ENCODE assay signal across 24 mouse cellular contexts in genomic region chr9:78430486-78430885, GRCm38 (mm10). TPM values are rescaled to one million over a fixed set of nuclear protein-coding genes. Genes with fewer than 3 reads are reported as not detected.
DNase-seq lines count a peak whose midpoint lies in the region; ATAC-seq and TF ChIP-seq lines count a peak whose summit lies in the region.
"Had no signal": no experiment of that assay in that cellular context is flagged by ENCODE, and none has a peak within 500 bp of the region (broad histone marks: within the 10 kb centered on the region; RNA-seq: fewer than 3 reads in every experiment).

No protein-coding gene starts in this region.

- intact Hi-C loops in heart, postnatal 10 days (cut with DNase I), result no loop called here

- WGBS in lung, postnatal 0 days, result 68% methylated on average over 6 of the region's 6 CpGs
- 87% methylated on average over 6 of the region's 6 CpGs for WGBS in thymus, adult 2 months

- ATAC-seq in lung, postnatal 0 days, result no peak
- ATAC-seq in neutrophil, adult 5-6 weeks (ENCODE audit: extremely low read depth, insufficient number of reproducible peaks, low FRiP score, poor library complexity, severe bottlenecking), result peak; percentile 68; the same call in 1 of the 2 replicates
- ATAC-seq: forebrain, embryonic 16.5 days; hindbrain, embryonic 16.5 days; inflammation-experienced regulatory T-cells, adult 6 months had no signal

- no peak overlapping the region for H3K9ac ChIP-seq in lung, postnatal 0 days (replicated peaks; ENCODE audit: low read depth)
- no peak overlapping the region for H3K9ac ChIP-seq in MEL (ENCODE audit: control insufficient read depth, low read depth, low read length, poor library complexity, severe bottlenecking)
- H3K9ac ChIP-seq: embryonic facial prominence, embryonic 13.5 days; forebrain, embryonic 12.5 days; hindbrain, embryonic 12.5 days had no signal

- H3K9me3 ChIP-seq in lung, postnatal 0 days (ENCODE audit: low read length), result no peaks in the 10 kb centered on the region
- no peaks in the 10 kb centered on the region for H3K9me3 ChIP-seq in MEL (replicated peaks; ENCODE audit: insufficient read depth, low read length)
- H3K9me3 ChIP-seq: embryonic facial prominence, embryonic 13.5 days; forebrain, embryonic 12.5 days; G1E; hindbrain, embryonic 12.5 days had no signal

- no peaks in the 10 kb centered on the region for H3K27me3 ChIP-seq in lung, postnatal 0 days (replicated peaks; ENCODE audit: insufficient read depth, low read length)
- H3K27me3 ChIP-seq in MEL (ENCODE audit: control insufficient read depth in 1 of 2, insufficient read depth in 2 of 2, low read length in 2 of 2), result no peaks in the 10 kb centered on the region
- H3K27me3 ChIP-seq in thymus, adult 2 months (ENCODE audit: control insufficient read depth, insufficient read depth, low read length), result no peaks in the 10 kb centered on the region
- H3K27me3 ChIP-seq: embryonic facial prominence, embryonic 13.5 days had no signal

- H3K4me2 ChIP-seq in lung, postnatal 0 days (replicated peaks; ENCODE audit: low read depth, low read length), result no peak overlapping the region
- H3K4me2 ChIP-seq: embryonic facial prominence, embryonic 13.5 days; forebrain, embryonic 12.5 days; heart, embryonic 11.5 days; hindbrain, embryonic 12.5 days had no signal

- H3K4me3 ChIP-seq in lung, postnatal 0 days (ENCODE audit: low read depth, low read length), result no peak overlapping the region
- H3K4me3 ChIP-seq in MEL (ENCODE audit: control insufficient read depth in 1 of 2, insufficient read depth in 1 of 2, low read depth in 2 of 2, low read length in 2 of 2), result no peak overlapping the region
- H3K4me3 ChIP-seq in thymus, adult 2 months (ENCODE audit: control insufficient read depth, insufficient read depth, low read length), result no peak overlapping the region
- H3K4me3 ChIP-seq: embryonic facial prominence, embryonic 13.5 days; forebrain, embryonic 12.5 days; hindbrain, embryonic 12.5 days had no signal

- TF ChIP-seq POLR2A in MEL (IDR thresholded peaks at IDR 0.05; ENCODE audit: control insufficient read depth in 1 of 2, insufficient read depth in 1 of 2, low read depth in 1 of 2, low read length in 2 of 2, poor library complexity in 1 of 2), result no peak
- no peak for TF ChIP-seq POLR2A in thymus, adult 2 months (IDR thresholded peaks at IDR 0.05; ENCODE audit: control insufficient read depth, extremely low read depth, insufficient read depth, low read length, poor library complexity)

- peaks cover 2% of the 10 kb centered on the region; the same call in 1 of the 2 replicates for H3K79me2 ChIP-seq in MEL (ENCODE audit: control insufficient read depth, insufficient read depth, low read length, poor library complexity)

- H3K36me3 ChIP-seq in lung, postnatal 0 days (ENCODE audit: insufficient read depth, low read length), result no peaks in the 10 kb centered on the region
- peaks cover 4 to 7% of the 10 kb centered on the region in 2 experiments; a peak in 3 of 4 replicates for H3K36me3 ChIP-seq in MEL (ENCODE audit: control insufficient read depth in 1 of 2, insufficient read depth in 2 of 2, low read length in 2 of 2)
- no peaks in the 10 kb centered on the region for H3K36me3 ChIP-seq in thymus, adult 2 months (ENCODE audit: control insufficient read depth, insufficient read depth, low read length)
- H3K36me3 ChIP-seq: embryonic facial prominence, embryonic 13.5 days; forebrain, embryonic 12.5 days; G1E; hindbrain, embryonic 12.5 days had no signal

- no peak overlapping the region for H3K27ac ChIP-seq in lung, postnatal 0 days (ENCODE audit: low read length)
- no peak overlapping the region for H3K27ac ChIP-seq in MEL (ENCODE audit: control insufficient read depth, low read depth, low read length)
- H3K27ac ChIP-seq in thymus, adult 2 months (ENCODE audit: control insufficient read depth, insufficient read depth, low read length), result no peak overlapping the region
- H3K27ac ChIP-seq: embryonic facial prominence, embryonic 13.5 days; forebrain, embryonic 12.5 days; hindbrain, embryonic 12.5 days had no signal

- no peak for TF ChIP-seq EP300 in lung, postnatal 0 days (IDR thresholded peaks at IDR 0.05)
- no peak for TF ChIP-seq EP300 in MEL (IDR thresholded peaks at IDR 0.05; ENCODE audit: low read depth in 1 of 2, low read length in 2 of 2)

- no peak for TF ChIP-seq CTCF in lung, postnatal 0 days (IDR thresholded peaks at IDR 0.05)
- no peak for TF ChIP-seq CTCF in MEL (IDR thresholded peaks at IDR 0.05 in 2 of 3, conservative IDR thresholded peaks at IDR 0.05 in 1 of 3; ENCODE audit: control insufficient read depth in 1 of 3, insufficient read depth in 1 of 3, low read depth in 2 of 3, low read length in 3 of 3, poor library complexity in 1 of 3, severe bottlenecking in 1 of 3)
- TF ChIP-seq CTCF in thymus, adult 2 months (IDR thresholded peaks at IDR 0.05; ENCODE audit: borderline replicate concordance, control insufficient read depth, extremely low read depth, insufficient read depth, low read length, poor library complexity), result no peak

- peak; percentile 16 for DNase-seq in lung, postnatal 25 days (ENCODE audit: low spot score)
- DNase-seq in lung, postnatal 0 days (ENCODE audit: low spot score), result no peak
- DNase-seq in MEL (ENCODE audit: low read depth, low spot score), result peak; percentile 35
- DNase-seq in spleen, postnatal 36 days (ENCODE audit: low spot score in 2 of 2), result peak; percentile 76
- DNase-seq in thymus, adult 2 months, result no peak
- no peak for DNase-seq in gastrocnemius, adult 18-20 months (ENCODE audit: low spot score)
- no peak for DNase-seq in heart, postnatal 10 days
- DNase-seq: adrenal gland, postnatal 10 days; cerebellum, adult 11-12 months; cerebellum, adult 9-10 months; cerebellum, postnatal 36 days; gastrocnemius, postnatal 36 days; heart, adult 18-20 months; heart, postnatal 4 days had no signal

- no peaks in the 10 kb centered on the region for H3K4me1 ChIP-seq in lung, postnatal 0 days (ENCODE audit: insufficient read depth, low read depth, low read length)
- H3K4me1 ChIP-seq in MEL (ENCODE audit: control insufficient read depth in 1 of 2, insufficient read depth in 2 of 2, low read length in 2 of 2), result peaks cover 0 to 9% of the 10 kb centered on the region in 2 experiments; a peak in 2 of 4 replicates
- peaks cover 12% of the 10 kb centered on the region for H3K4me1 ChIP-seq in thymus, adult 2 months (replicated peaks; ENCODE audit: control insufficient read depth, insufficient read depth, low read length)
- H3K4me1 ChIP-seq: embryonic facial prominence, embryonic 13.5 days had no signal

- TF ChIP-seq RAD21 in MEL (IDR thresholded peaks at IDR 0.05; ENCODE audit: low read depth, low read length), result no peak

TF ChIP-seq in MEL, 35 proteins besides CTCF, POLR2A, EP300 and RAD21 (continues in another document):
- TF ChIP-seq ZC3H11A (IDR thresholded peaks at IDR 0.05; ENCODE audit: low read depth, low read length) (no peak), SIN3A (IDR thresholded peaks at IDR 0.05; ENCODE audit: low read length) (no peak), ZMIZ1 (IDR thresholded peaks at IDR 0.05; ENCODE audit: low read depth, low read length) (no peak), POLR2AphosphoS5 (IDR thresholded peaks at IDR 0.05; ENCODE audit: borderline replicate concordance, low read depth, low read length) (no peak), E2F4 (IDR thresholded peaks at IDR 0.05; ENCODE audit: borderline replicate concordance, low read depth, low read length) (no peak)

RNA-seq across cellular contexts. Expression of gene Cgas, which starts 12.6 kb away (rescaled TPM):
- 0.86 TPM in 2 replicates for polyA plus RNA-seq in lung, postnatal 0 days (2015; fragmentation: Nextera tagmentation; extraction: Ambion mirVana)
- 12.9 and 19.0 TPM in 2 replicates for total RNA-seq in MEL (2012; rRNA removed)
- polyA plus RNA-seq in MEL (2012; ENCODE audit: insufficient read depth in 1 of 2, insufficient read length in 2 of 2, low read depth in 1 of 2, low replicate concordance in 2 of 2, missing spikeins in 1 of 2), result 10 to 100 TPM in 1 of 2 experiments, not detected in 1; 20.9 TPM
- 2.2 TPM in 2 replicates for total RNA-seq in neutrophil, adult 5-6 weeks (2017)
- 1.5 and 1.8 TPM in 2 replicates for polyA plus RNA-seq in thymus, adult 2 months (2012; rRNA removed)
- total RNA-seq in gastrocnemius, adult 18-20 months (2021), result under 1 TPM; 0.11 to 0.14 TPM
- total RNA-seq in heart, postnatal 10 days (2021), result 1 to 10 TPM in 1 of 2 experiments, under 1 TPM in 1; 0.96 to 1.1 TPM

RNA-seq across cellular contexts. Expression of gene Mto1, which starts 17.5 kb away (rescaled TPM):
- 11.2 and 12.2 TPM in 2 replicates for polyA plus RNA-seq in lung, postnatal 0 days (2015; fragmentation: Nextera tagmentation; extraction: Ambion mirVana)
- total RNA-seq in MEL (2012; rRNA removed), result 28.7 and 32.3 TPM in 2 replicates
- polyA plus RNA-seq in MEL (2012; ENCODE audit: insufficient read depth in 1 of 2, insufficient read length in 2 of 2, low read depth in 1 of 2, low replicate concordance in 2 of 2, missing spikeins in 1 of 2), result 10 to 100 TPM in 1 of 2 experiments, not detected in 1; 27.7 TPM
- total RNA-seq in neutrophil, adult 5-6 weeks (2017), result 34.0 and 34.7 TPM in 2 replicates
- polyA plus RNA-seq in thymus, adult 2 months (2012; rRNA removed), result 22.5 and 24.3 TPM in 2 replicates
- total RNA-seq in gastrocnemius, adult 18-20 months (2021), result 10 to 100 TPM; 18.1 to 18.3 TPM
- total RNA-seq in heart, postnatal 10 days (2021), result 10 to 100 TPM; 18.9 to 21.8 TPM

RNA-seq across cellular contexts. Expression of gene Gm17324, which starts 18.1 kb away (rescaled TPM):
- polyA plus RNA-seq in lung, postnatal 0 days (2015; fragmentation: Nextera tagmentation; extraction: Ambion mirVana), result 0.80 and 0.88 TPM in 2 replicates
- 1.0 and 1.8 TPM in 2 replicates for total RNA-seq in MEL (2012; rRNA removed)
- under 1 TPM in 1 of 2 experiments, not detected in 1; 0.36 TPM for polyA plus RNA-seq in MEL (2012; ENCODE audit: insufficient read depth in 1 of 2, insufficient read length in 2 of 2, low read depth in 1 of 2, low replicate concordance in 2 of 2, missing spikeins in 1 of 2)
- not detected in 2 replicates for total RNA-seq in neutrophil, adult 5-6 weeks (2017)
- 0.19 TPM in 1 of 2 replicates, not detected in the other for polyA plus RNA-seq in thymus, adult 2 months (2012; rRNA removed)
- not detected for total RNA-seq in gastrocnemius, adult 18-20 months (2021)
- not detected for total RNA-seq in heart, postnatal 10 days (2021)
- total RNA-seq: G1E; gastrocnemius, adult 8-10 months; gastrocnemius, postnatal 36 days; heart, adult 18-20 months; heart, postnatal 4 days had no signal

RNA-seq across cellular contexts. Expression of gene Ddx43, which starts 34.9 kb away (rescaled TPM):
- 0.05 TPM in 1 of 2 replicates, not detected in the other for polyA plus RNA-seq in lung, postnatal 0 days (2015; fragmentation: Nextera tagmentation; extraction: Ambion mirVana)
- total RNA-seq in MEL (2012; rRNA removed), result 4.7 and 5.5 TPM in 2 replicates
- 1 to 10 TPM in 1 of 2 experiments, not detected in 1; 7.2 TPM for polyA plus RNA-seq in MEL (2012; ENCODE audit: insufficient read depth in 1 of 2, insufficient read length in 2 of 2, low read depth in 1 of 2, low replicate concordance in 2 of 2, missing spikeins in 1 of 2)
- 0.58 TPM in 1 of 2 replicates, not detected in the other for total RNA-seq in neutrophil, adult 5-6 weeks (2017)
- 0.11 and 0.19 TPM in 2 replicates for polyA plus RNA-seq in thymus, adult 2 months (2012; rRNA removed)
- not detected for total RNA-seq in gastrocnemius, adult 18-20 months (2021)
- total RNA-seq in heart, postnatal 10 days (2021), result not detected
- total RNA-seq: adrenal gland, postnatal 10 days; gastrocnemius, adult 8-10 months; gastrocnemius, postnatal 36 days; heart, adult 18-20 months; heart, postnatal 4 days had no signal
- polyA plus RNA-seq: G1E; heart, embryonic 11.5 days had no signal

RNA-seq across cellular contexts. Expression of gene Ooep, which starts 52.0 kb away (rescaled TPM):
- 3.3 and 4.1 TPM in 2 replicates for polyA plus RNA-seq in lung, postnatal 0 days (2015; fragmentation: Nextera tagmentation; extraction: Ambion mirVana)
- total RNA-seq in MEL (2012; rRNA removed), result not detected in 2 replicates
- polyA plus RNA-seq in MEL (2012; ENCODE audit: insufficient read depth in 1 of 2, insufficient read length in 2 of 2, low read depth in 1 of 2, low replicate concordance in 2 of 2, missing spikeins in 1 of 2), result not detected
- not detected in 2 replicates for total RNA-seq in neutrophil, adult 5-6 weeks (2017)
- polyA plus RNA-seq in thymus, adult 2 months (2012; rRNA removed), result 0.65 and 0.71 TPM in 2 replicates
- not detected for total RNA-seq in gastrocnemius, adult 18-20 months (2021)
- not detected for total RNA-seq in heart, postnatal 10 days (2021)
- total RNA-seq: G1E; gastrocnemius, adult 8-10 months; gastrocnemius, postnatal 36 days; heart, adult 18-20 months; heart, postnatal 4 days had no signal
- polyA plus RNA-seq: G1E; inflammation-experienced regulatory T-cells, adult 6 months had no signal

Comparison
In these comparisons a context has a peak if more than half of its experiments do, and no peak if none do; other contexts are left out.
1. DNase-seq: peak in lung, postnatal 25 days (single experiment), MEL (single experiment) and spleen, postnatal 36 days (2 of 2); none in lung, postnatal 0 days (single experiment), thymus, adult 2 months (single experiment), gastrocnemius, adult 18-20 months (single experiment) and heart, postnatal 10 days (0 of 2).